Mouse (Mus musculus) embryonic fibroblast, embryonic 13.5 days (primary cell): ENCODE results near the gene Cdk6.

ENCODE experiments used
- CTCF ChIP-seq: IDR thresholded peaks from 2 replicates; pipeline ENCODE4 v1.5.1; 2011; ENCODE audit warnings: mild to moderate bottlenecking, control low read depth, low read length, moderate library complexity, borderline replicate concordance; ENCODE audit not compliant: insufficient read depth
- POLR2A ChIP-seq: IDR thresholded peaks from 2 replicates; pipeline ENCODE4 v1.6.1; 2011; ENCODE audit warnings: low read depth, mild to moderate bottlenecking, control low read depth, low read length, moderate library complexity

DNA sequence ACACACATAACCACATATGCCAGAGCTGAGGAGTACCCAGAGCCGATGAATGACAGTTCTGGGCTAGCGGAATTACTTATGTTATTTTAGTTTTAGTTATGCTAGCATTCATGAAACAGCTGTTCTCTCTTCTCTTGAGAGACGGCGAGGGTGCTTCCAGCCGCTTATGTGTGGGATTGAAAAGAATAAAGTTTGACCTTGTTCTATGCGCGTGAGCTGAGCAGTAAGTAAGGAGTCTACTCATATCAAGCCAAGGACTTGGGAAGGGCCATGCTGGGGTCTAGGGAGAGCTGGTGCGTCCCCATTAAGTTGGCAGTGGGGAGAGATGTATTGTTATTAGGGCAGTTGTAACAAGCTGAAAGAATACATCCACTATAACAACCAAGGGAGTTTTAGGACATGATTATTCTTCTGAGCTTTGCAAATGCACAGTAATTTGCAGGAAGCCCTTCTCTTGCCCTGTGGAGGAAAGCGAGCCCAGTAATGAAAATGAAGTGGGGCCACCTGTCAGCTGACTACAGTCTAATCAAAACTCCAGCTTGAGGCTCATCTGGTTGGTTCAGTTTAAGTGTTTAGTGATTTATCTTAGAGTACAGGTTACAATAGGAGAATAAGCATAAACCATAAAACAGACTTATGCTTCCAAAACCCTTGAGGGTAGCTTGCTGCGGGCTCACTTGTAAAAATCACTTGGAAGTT lies 170.0 kb downstream of the Cdk6 start:
- no peak for TF ChIP-seq CTCF
- TF ChIP-seq POLR2A = no peak
